Mouse (Mus musculus) bone marrow macrophage, adult 2 months (primary cell): ENCODE measurements around the gene Rnf123.

Experiments
- CTCF ChIP-seq: IDR thresholded peaks from 2 replicates; pipeline ENCODE4 v1.5.1; 2012; ENCODE audit warnings: low read depth, mild to moderate bottlenecking, low read length, moderate library complexity
- POLR2A ChIP-seq: IDR thresholded peaks from 2 replicates; pipeline ENCODE4 v1.6.1; 2012; ENCODE audit warnings: mild to moderate bottlenecking, low read depth, low read length, borderline replicate concordance

GRCm38 (mm10) chr9:108128248-108128647, 45.1 kb upstream of the Rnf123 start:
- no peak for TF ChIP-seq POLR2A
- TF ChIP-seq CTCF, result no peak
